Mouse (Mus musculus): ENCODE data around the gene Tex14. TPM values are rescaled to one million over a fixed set of nuclear protein-coding genes. Genes with fewer than 3 reads are reported as not detected.
A peak's percentile ranks its signal among the peaks of the same experiment; 100 is the strongest.

Gene Tex14
- polyA plus RNA-seq, 1 experiment = 0.55 TPM

- peak within 1 kb of the TSS; percentile 61 for H3K27ac ChIP-seq (ENCODE audit: control insufficient read depth, insufficient read depth, low read length)
- no peaks in the 10 kb centered on the region for H3K36me3 ChIP-seq (ENCODE audit: control insufficient read depth, insufficient read depth, low read length)
- H3K27me3 ChIP-seq (ENCODE audit: control insufficient read depth, insufficient read depth, low read length) = no peaks in the 10 kb centered on the region
- peak; percentile 98 for DNase-seq
- TF ChIP-seq CTCF (IDR thresholded peaks at IDR 0.05; ENCODE audit: borderline replicate concordance, control insufficient read depth, extremely low read depth, insufficient read depth, low read length, poor library complexity) (0 out of 2 replicates have a peak, but pooled peaks have one; percentile 49), POLR2A (IDR thresholded peaks at IDR 0.05; ENCODE audit: control insufficient read depth, extremely low read depth, insufficient read depth, low read length, poor library complexity) (peak; percentile 74)
- peaks cover 25% of the 10 kb centered on the region for H3K4me1 ChIP-seq (replicated peaks; ENCODE audit: control insufficient read depth, insufficient read depth, low read length)
- WGBS = under 1% methylated on average over 61 of the region's 61 CpGs
- peak within 1 kb of the TSS; percentile 63 for H3K4me3 ChIP-seq (ENCODE audit: control insufficient read depth, insufficient read depth, low read length)
Observed at GRCm38 (mm10) chr11:87591526-87592353, 186.9 kb downstream of the Tex14 start, which contains the start of gene Mtmr4. TSS of gene Mtmr4 (plus strand) at chr11:87592162.

- H3K4me3 ChIP-seq (ENCODE audit: control insufficient read depth, insufficient read depth, low read length) = peak overlapping the region; percentile 63
- WGBS = under 1% methylated on average over 15 of the region's 15 CpGs
- H3K36me3 ChIP-seq (ENCODE audit: control insufficient read depth, insufficient read depth, low read length) = peaks cover 3% of the 10 kb centered on the region; the same call in 1 of the 2 replicates
- DNase-seq = no peak
- H3K27ac ChIP-seq (ENCODE audit: control insufficient read depth, insufficient read depth, low read length) = peak overlapping the region; percentile 52
- TF ChIP-seq POLR2A (IDR thresholded peaks at IDR 0.05; ENCODE audit: control insufficient read depth, extremely low read depth, insufficient read depth, low read length, poor library complexity) = no peak
- TF ChIP-seq CTCF (IDR thresholded peaks at IDR 0.05; ENCODE audit: borderline replicate concordance, control insufficient read depth, extremely low read depth, insufficient read depth, low read length, poor library complexity) = no peak
- no peaks in the 10 kb centered on the region for H3K27me3 ChIP-seq (ENCODE audit: control insufficient read depth, insufficient read depth, low read length)
- H3K4me1 ChIP-seq (replicated peaks; ENCODE audit: control insufficient read depth, insufficient read depth, low read length) = peaks cover 25% of the 10 kb centered on the region
Observed at GRCm38 (mm10) chr11:87592354-87592695, 187.5 kb downstream of the Tex14 start.

- 41% methylated on average over 13 of the region's 13 CpGs for whole genome bisulfite sequencing
- H3K27ac ChIP-seq (ENCODE audit: control insufficient read depth, insufficient read depth, low read length) = peak overlapping the region; percentile 52; the same call in 1 of the 2 replicates
- DNase-seq = no peak
- H3K4me3 ChIP-seq (ENCODE audit: control insufficient read depth, insufficient read depth, low read length) = peak overlapping the region; percentile 63
- peaks cover 25% of the 10 kb centered on the region for H3K4me1 ChIP-seq (replicated peaks; ENCODE audit: control insufficient read depth, insufficient read depth, low read length)
- TF ChIP-seq CTCF (IDR thresholded peaks at IDR 0.05; ENCODE audit: borderline replicate concordance, control insufficient read depth, extremely low read depth, insufficient read depth, low read length, poor library complexity) (no peak), POLR2A (IDR thresholded peaks at IDR 0.05; ENCODE audit: control insufficient read depth, extremely low read depth, insufficient read depth, low read length, poor library complexity) (no peak)
- peaks cover 9% of the 10 kb centered on the region; the same call in 1 of the 2 replicates for H3K36me3 ChIP-seq (ENCODE audit: control insufficient read depth, insufficient read depth, low read length)
- no peaks in the 10 kb centered on the region for H3K27me3 ChIP-seq (ENCODE audit: control insufficient read depth, insufficient read depth, low read length)
Observed at GRCm38 (mm10) chr11:87592713-87593598, 188.1 kb downstream of the Tex14 start.

GRCm38 (mm10) chr11:87595327-87595841 lies 190.5 kb downstream of the Tex14 start:
- Histone ChIP-seq H3K27me3 (ENCODE audit: control insufficient read depth, insufficient read depth, low read length) (no peaks in the 10 kb centered on the region), H3K4me1 (replicated peaks; ENCODE audit: control insufficient read depth, insufficient read depth, low read length) (peaks cover 25% of the 10 kb centered on the region), H3K27ac (ENCODE audit: control insufficient read depth, insufficient read depth, low read length) (no peak overlapping the region), H3K36me3 (ENCODE audit: control insufficient read depth, insufficient read depth, low read length) (peaks cover 31% of the 10 kb centered on the region), H3K4me3 (ENCODE audit: control insufficient read depth, insufficient read depth, low read length) (peak overlapping the region; percentile 36)
- DNase-seq = peak; percentile 75
- WGBS = 6% methylated on average over 36 of the region's 37 CpGs
- TF ChIP-seq CTCF (IDR thresholded peaks at IDR 0.05; ENCODE audit: borderline replicate concordance, control insufficient read depth, extremely low read depth, insufficient read depth, low read length, poor library complexity) = no peak
- TF ChIP-seq POLR2A (IDR thresholded peaks at IDR 0.05; ENCODE audit: control insufficient read depth, extremely low read depth, insufficient read depth, low read length, poor library complexity) = no peak

DNA sequence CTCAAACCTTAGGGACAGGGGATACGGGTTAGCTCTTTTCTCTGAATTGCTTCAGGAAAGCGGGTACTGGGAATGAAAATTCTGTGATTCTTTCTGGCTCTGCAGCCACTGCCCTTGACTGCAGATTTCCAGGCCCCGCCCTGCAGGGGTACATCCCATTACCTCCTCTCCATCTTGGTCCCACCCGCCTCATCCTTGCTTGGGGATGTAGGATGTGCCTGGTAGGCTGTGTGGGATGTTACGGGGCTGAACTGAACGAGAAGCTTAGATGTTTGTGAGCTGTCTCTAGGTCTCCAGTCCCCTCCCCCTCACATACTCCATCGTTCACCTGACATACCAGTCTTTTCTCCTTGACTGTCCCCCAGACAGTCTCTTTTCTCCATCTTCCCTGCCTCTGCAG lies 191.1 kb downstream of the Tex14 start:
- TF ChIP-seq POLR2A (IDR thresholded peaks at IDR 0.05; ENCODE audit: control insufficient read depth, extremely low read depth, insufficient read depth, low read length, poor library complexity) = no peak
- TF ChIP-seq CTCF (IDR thresholded peaks at IDR 0.05; ENCODE audit: borderline replicate concordance, control insufficient read depth, extremely low read depth, insufficient read depth, low read length, poor library complexity) = no peak
- Histone ChIP-seq H3K27ac (ENCODE audit: control insufficient read depth, insufficient read depth, low read length) (no peak overlapping the region), H3K36me3 (ENCODE audit: control insufficient read depth, insufficient read depth, low read length) (peaks cover 37% of the 10 kb centered on the region), H3K4me1 (replicated peaks; ENCODE audit: control insufficient read depth, insufficient read depth, low read length) (peaks cover 25% of the 10 kb centered on the region), H3K27me3 (ENCODE audit: control insufficient read depth, insufficient read depth, low read length) (no peaks in the 10 kb centered on the region), H3K4me3 (ENCODE audit: control insufficient read depth, insufficient read depth, low read length) (peak overlapping the region; percentile 36)
- no peak for DNase-seq
- 53% methylated on average over 7 of the region's 7 CpGs for WGBS

- H3K27me3 ChIP-seq (ENCODE audit: control insufficient read depth, insufficient read depth, low read length) = no peaks in the 10 kb centered on the region
- H3K27ac ChIP-seq (ENCODE audit: control insufficient read depth, insufficient read depth, low read length) = no peak overlapping the region
- no peak for DNase-seq
- WGBS = 82% methylated on average over 2 of the region's 2 CpGs
- no peak overlapping the region for H3K4me3 ChIP-seq (ENCODE audit: control insufficient read depth, insufficient read depth, low read length)
- TF ChIP-seq CTCF (IDR thresholded peaks at IDR 0.05; ENCODE audit: borderline replicate concordance, control insufficient read depth, extremely low read depth, insufficient read depth, low read length, poor library complexity) (no peak), POLR2A (IDR thresholded peaks at IDR 0.05; ENCODE audit: control insufficient read depth, extremely low read depth, insufficient read depth, low read length, poor library complexity) (no peak)
- peaks cover 39% of the 10 kb centered on the region for H3K36me3 ChIP-seq (ENCODE audit: control insufficient read depth, insufficient read depth, low read length)
- H3K4me1 ChIP-seq (replicated peaks; ENCODE audit: control insufficient read depth, insufficient read depth, low read length) = peaks cover 25% of the 10 kb centered on the region
Observed at GRCm38 (mm10) chr11:87596492-87596891, 191.6 kb downstream of the Tex14 start.

Data from thymus, adult 2 months (tissue).